Mouse (Mus musculus) brain, embryonic 18.5 days (tissue): Measurements from ENCODE around the gene 2310034C09Rik.
A peak's percentile ranks its signal among the peaks of the same experiment; 100 is the strongest.
"Not testable (repeated sequence)": the region's sequence is repeated elsewhere in the genome, so short reads cannot be mapped to it uniquely, and the experiment has no call there.

Source experiments
- DNase-seq: peaks from one replicate; pipeline ENCODE4 v3.0.0-alpha.2; 2012; ENCODE audit warnings: low read depth, low spot score

The 2310034C09Rik gene

GRCm38 (mm10) chr16:88758547-88758946, at the start of gene 2310034C09Rik:
Gene 2310034C09Rik, plus strand, starts transcription at chr16:88758847.
- DNase-seq: not testable (repeated sequence)

- DNase-seq: no peak
Observed at GRCm38 (mm10) chr16:88710757-88711156, 47.9 kb upstream of the 2310034C09Rik start.

GRCm38 (mm10) chr16:88711245-88711644, 47.4 kb upstream of the 2310034C09Rik start:
- no peak for DNase-seq

GRCm38 (mm10) chr16:88716549-88716948, 42.1 kb upstream of the 2310034C09Rik start:
- DNase-seq: no peak

- DNase-seq: no peak
Observed at GRCm38 (mm10) chr16:88720031-88720430, 38.6 kb upstream of the 2310034C09Rik start.

GRCm38 (mm10) chr16:88728812-88729275, 29.8 kb upstream of the 2310034C09Rik start, which contains the start of gene Krtap13-1:
Gene Krtap13-1, plus strand, starts transcription at chr16:88728862.
- DNase-seq: no peak

GRCm38 (mm10) chr16:88735391-88735790, 23.3 kb upstream of the 2310034C09Rik start:
- DNase-seq: no peak

GRCm38 (mm10) chr16:88744750-88745340, 13.8 kb upstream of the 2310034C09Rik start:
- no peak for DNase-seq

GRCm38 (mm10) chr16:88747943-88748342, 10.7 kb upstream of the 2310034C09Rik start:
- DNase-seq: peak; percentile 10

GRCm38 (mm10) chr16:88751535-88751934, 7.1 kb upstream of the 2310034C09Rik start, which contains the start of gene Krtap13:
Gene Krtap13, minus strand, starts transcription at chr16:88751635.
- DNase-seq: not testable (repeated sequence)

GRCm38 (mm10) chr16:88774106-88774505, 15.5 kb downstream of the 2310034C09Rik start, which contains the start of gene 2310057N15Rik:
Gene 2310057N15Rik, minus strand, starts transcription at chr16:88774206.
- DNase-seq: no peak

- DNase-seq: no peak
Observed at GRCm38 (mm10) chr16:88777596-88777995, 18.9 kb downstream of the 2310034C09Rik start, which contains the start of gene Gm5965. Gene Gm5965, plus strand, starts transcription at chr16:88777896.

GRCm38 (mm10) chr16:88786786-88787185, 28.1 kb downstream of the 2310034C09Rik start:
- DNase-seq: no peak
